Comparison of ENCODE assay signal across 24 mouse cellular contexts in the genomic region with DNA sequence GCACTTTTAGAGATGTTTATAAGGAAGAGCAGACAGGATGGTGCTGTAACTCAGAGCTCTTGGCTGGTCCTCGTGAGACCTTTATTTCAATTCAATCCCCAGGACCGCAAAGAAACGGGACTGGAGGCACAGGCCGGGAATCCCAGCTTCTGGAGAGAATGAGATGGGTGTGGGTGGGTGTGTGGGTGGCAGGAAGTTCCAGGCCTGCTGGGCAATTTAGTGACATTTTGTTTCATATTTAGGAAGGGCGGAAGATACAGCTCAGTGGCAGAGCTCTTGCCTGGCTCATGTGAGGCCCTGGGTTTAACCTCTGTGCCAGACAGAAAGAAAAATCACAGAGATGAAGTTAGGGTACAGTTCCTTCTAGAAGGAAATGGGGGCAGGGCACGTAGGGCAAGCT. TPM values are rescaled to one million over a fixed set of nuclear protein-coding genes. Genes with fewer than 3 reads are reported as not detected.
A peak's percentile ranks its signal among the peaks of the same experiment; 100 is the strongest.
DNase-seq lines count a peak whose midpoint lies in the region; TF ChIP-seq lines count a peak whose summit lies in the region.
"Had no signal": no experiment of that assay in that cellular context is flagged by ENCODE, and none has a peak within 500 bp of the region (broad histone marks: within the 10 kb centered on the region; RNA-seq: fewer than 3 reads in every experiment).

No protein-coding gene starts in this region.

- TF ChIP-seq POLR2A in bone marrow, adult 2 months (IDR thresholded peaks at IDR 0.05; ENCODE audit: borderline replicate concordance, control insufficient read depth, low read depth, low read length) = no peak

- intact Hi-C loops in gastrocnemius, adult 2 months (cut with DNase I) = no loop called here

- no peak for TF ChIP-seq CTCF in gastrocnemius, adult 2 months (IDR thresholded peaks at IDR 0.05)
- TF ChIP-seq CTCF in bone marrow, adult 2 months (IDR thresholded peaks at IDR 0.05; ENCODE audit: control insufficient read depth, insufficient read depth, low read length) = no peak

- H3K4me1 ChIP-seq in bone marrow, adult 2 months (ENCODE audit: control insufficient read depth, insufficient read depth, low read length) = peaks cover 7% of the 10 kb centered on the region
- H3K4me1 ChIP-seq: embryonic facial prominence, embryonic 13.5 days; heart, embryonic 12.5 days had no signal

- peak overlapping the region; percentile 46 for H3K27ac ChIP-seq in gastrocnemius, adult 2 months
- peak overlapping the region; percentile 64; the same call in 1 of the 2 replicates for H3K27ac ChIP-seq in bone marrow, adult 2 months (ENCODE audit: control insufficient read depth, insufficient read depth, low read depth, low read length, poor library complexity)
- H3K27ac ChIP-seq: embryonic facial prominence, embryonic 13.5 days; forebrain, embryonic 12.5 days; heart, adult 2 months; hindbrain, embryonic 10.5 days; hindbrain, embryonic 14.5 days had no signal

- no peak for DNase-seq in gastrocnemius, adult 2 months
- DNase-seq in gastrocnemius, adult 8-10 months (ENCODE audit: low spot score in 2 of 2) = no peak
- DNase-seq in lung, postnatal 36 days = peak; percentile 53
- DNase-seq in lung, postnatal 25 days (ENCODE audit: low spot score) = no peak
- peak; percentile 72 for DNase-seq in testis, postnatal 10 days (ENCODE audit: low spot score)
- DNase-seq in layer of hippocampus, adult 9-10 months (ENCODE audit: low spot score) = no peak
- no peak for DNase-seq in embryo, embryonic 10 days (ENCODE audit: low spot score)
- DNase-seq: adrenal gland, adult 2 months; adrenal gland, postnatal 25 days; cerebellum, adult 11 months; cerebellum, adult 8-10 months; cerebellum, postnatal 14 days; gastrocnemius, postnatal 10 days; heart, adult 2 months had no signal

- WGBS in bone marrow, adult 2 months = 66% methylated on average over 6 of the region's 6 CpGs

- H3K4me3 ChIP-seq in gastrocnemius, adult 2 months = no peak overlapping the region
- no peak overlapping the region for H3K4me3 ChIP-seq in bone marrow, adult 2 months (replicated peaks; ENCODE audit: control insufficient read depth, low read depth, low read length)
- H3K4me3 ChIP-seq: embryonic facial prominence, embryonic 13.5 days; forebrain, embryonic 12.5 days; heart, adult 2 months; heart, embryonic 12.5 days; hindbrain, embryonic 10.5 days had no signal

RNA-seq across cellular contexts. Expression of a gene that starts 8.0 kb away (rescaled TPM):
- total RNA-seq in gastrocnemius, adult 2 months (2021) = 1 to 10 TPM in 1 of 2 experiments, under 1 TPM in 1; 0.87 to 1.2 TPM
- total RNA-seq in gastrocnemius, adult 8-10 months (2022) = under 1 TPM in 3 of 4 experiments, not detected in 1; 0.40 to 0.56 (median 0.44) TPM
- 28.0 and 65.7 TPM in 2 replicates for polyA plus RNA-seq in bone marrow, adult 2 months (2011; ENCODE audit: insufficient read depth, insufficient read length, low replicate concordance, missing spikeins)
- polyA plus RNA-seq: activated CD4-positive, CD25-positive, alpha-beta regulatory T cell, adult 4 months; C2C12 had no signal

RNA-seq across cellular contexts. Expression of a gene that starts 20.0 kb away (rescaled TPM):
- 10 to 100 TPM; 18.7 to 22.0 TPM for total RNA-seq in gastrocnemius, adult 2 months (2021)
- 10 to 100 TPM; 19.9 to 21.4 (median 20.9) TPM for total RNA-seq in gastrocnemius, adult 8-10 months (2022)
- polyA plus RNA-seq in bone marrow, adult 2 months (2011; ENCODE audit: insufficient read depth, insufficient read length, low replicate concordance, missing spikeins) = 6.8 and 15.6 TPM in 2 replicates

RNA-seq across cellular contexts. Expression of a gene that starts 27.7 kb away (rescaled TPM):
- under 1 TPM in 1 of 2 experiments, not detected in 1; 0.06 TPM for total RNA-seq in gastrocnemius, adult 2 months (2021)
- total RNA-seq in gastrocnemius, adult 8-10 months (2022) = under 1 TPM; 0.29 to 0.36 (median 0.31) TPM
- 0.54 and 1.1 TPM in 2 replicates for polyA plus RNA-seq in bone marrow, adult 2 months (2011; ENCODE audit: insufficient read depth, insufficient read length, low replicate concordance, missing spikeins)
- total RNA-seq: adrenal gland, postnatal 25 days had no signal
- polyA plus RNA-seq: activated CD4-positive, CD25-positive, alpha-beta regulatory T cell, adult 4 months; adrenal gland, adult 2 months; C2C12; forebrain, embryonic 16.5 days; hindbrain, embryonic 10.5 days; hindbrain, embryonic 14.5 days; Patski had no signal

RNA-seq across cellular contexts. Expression of a gene that starts 36.4 kb away (rescaled TPM):
- 100 to 1,000 TPM; 226 to 256 TPM for total RNA-seq in gastrocnemius, adult 2 months (2021)
- 100 to 1,000 TPM; 199 to 280 (median 234) TPM for total RNA-seq in gastrocnemius, adult 8-10 months (2022)
- polyA plus RNA-seq in bone marrow, adult 2 months (2011; ENCODE audit: insufficient read depth, insufficient read length, low replicate concordance, missing spikeins) = 264 and 333 TPM in 2 replicates

RNA-seq across cellular contexts. Expression of a gene that starts 54.8 kb away (rescaled TPM):
- 10 to 100 TPM; 28.3 to 30.2 TPM for total RNA-seq in gastrocnemius, adult 2 months (2021)
- 10 to 100 TPM; 28.6 to 33.9 (median 30.9) TPM for total RNA-seq in gastrocnemius, adult 8-10 months (2022)
- polyA plus RNA-seq in bone marrow, adult 2 months (2011; ENCODE audit: insufficient read depth, insufficient read length, low replicate concordance, missing spikeins) = 2.1 and 2.4 TPM in 2 replicates

Comparison
In these comparisons a context has a peak if more than half of its experiments do, and no peak if none do; other contexts are left out.
1. DNase-seq: peak in lung, postnatal 36 days (single experiment) and testis, postnatal 10 days (single experiment); none in gastrocnemius, adult 2 months (single experiment), gastrocnemius, adult 8-10 months (0 of 2), lung, postnatal 25 days (single experiment), layer of hippocampus, adult 9-10 months (single experiment) and embryo, embryonic 10 days (single experiment).